Mouse (Mus musculus) olfactory bulb, adult 2 months (tissue): ENCODE measurements around the gene Ybx2.

Experiments
- CTCF ChIP-seq: fragments of 200-500 bp; IDR thresholded peaks from 2 replicates; pipeline ENCODE4 v1.5.1; 2012; ENCODE audit warnings: low read depth, mild to moderate bottlenecking, low read length, moderate library complexity; ENCODE audit not compliant: insufficient read depth
- POLR2A ChIP-seq: fragments of 200-500 bp; IDR thresholded peaks from 2 replicates; pipeline ENCODE4 v1.6.1; 2012; ENCODE audit warnings: mild to moderate bottlenecking, low read depth, low read length, moderate library complexity; ENCODE audit not compliant: insufficient read depth

- no peak for TF ChIP-seq CTCF
- TF ChIP-seq POLR2A = no peak
Observed at GRCm38 (mm10) chr11:69966006-69966859, 30.6 kb downstream of the Ybx2 start.
